Mouse (Mus musculus) thymus, adult 2 months (tissue): ENCODE data around the gene Fhdc1. TPM values are rescaled to one million over a fixed set of nuclear protein-coding genes. Genes with fewer than 3 reads are reported as not detected.

Experiments
- DNase-seq: peaks from one replicate; pipeline ENCODE4 v3.0.0; 2021
- H3K27ac ChIP-seq: fragments of 200-500 bp; 2 replicates; pipeline ENCODE4 v1.5.1; 2012; ENCODE audit warnings: low read length, control low read depth; ENCODE audit not compliant: control insufficient read depth, insufficient read depth
- H3K27me3 ChIP-seq: fragments of 200-500 bp; 2 replicates; pipeline ENCODE4 v1.6.1; 2012; ENCODE audit warnings: mild to moderate bottlenecking, low read length, moderate library complexity, mixed read lengths; ENCODE audit not compliant: control insufficient read depth, insufficient read depth
- H3K36me3 ChIP-seq: fragments of 200-500 bp; 2 replicates; pipeline ENCODE4 v1.6.1; 2012; ENCODE audit warnings: mild to moderate bottlenecking, low read length, moderate library complexity; ENCODE audit not compliant: control insufficient read depth, insufficient read depth
- H3K4me1 ChIP-seq: fragments of 200-500 bp; replicated peaks from 2 replicates; pipeline ENCODE4 v1.6.1; 2012; ENCODE audit warnings: low read length; ENCODE audit not compliant: control insufficient read depth, insufficient read depth
- H3K4me3 ChIP-seq: fragments of 200-500 bp; 2 replicates; pipeline ENCODE4 v1.5.1; 2012; ENCODE audit warnings: mild to moderate bottlenecking, low read length, control low read depth, moderate library complexity; ENCODE audit not compliant: control insufficient read depth, insufficient read depth
- CTCF ChIP-seq: fragments of 200-500 bp; IDR thresholded peaks from 2 replicates; pipeline ENCODE4 v1.5.1; 2012; ENCODE audit warnings: mild to moderate bottlenecking, control low read depth, low read length, moderate library complexity, borderline replicate concordance; ENCODE audit not compliant: control insufficient read depth, poor library complexity, insufficient read depth; ENCODE audit errors: extremely low read depth
- POLR2A ChIP-seq: fragments of 200-500 bp; IDR thresholded peaks from 2 replicates; pipeline ENCODE4 v1.6.1; 2012; ENCODE audit warnings: mild to moderate bottlenecking, low read length, control low read depth, moderate library complexity; ENCODE audit not compliant: control insufficient read depth, poor library complexity, insufficient read depth; ENCODE audit errors: extremely low read depth
- WGBS: fragments of 180-500 bp; shearing (Covaris S2); methylation state at CpG from one replicate; pipeline ENCODE4 v1.1.7; 2018; 5-methylcytosine and 5-hydroxymethylcytosine counted together
- polyA plus RNA-seq: library from polyadenylated mRNA; depleted of rRNA; stranded (reverse); fragments of >200 nt; gene quantifications from 2 replicates; pipeline ENCODE4 v1.2.3, GENCODE M21; 2012

The Fhdc1 gene
- polyA plus RNA-seq, 1 experiment, result 0.49 TPM

- TF ChIP-seq POLR2A (no peak), CTCF (no peak)
- H3K36me3 ChIP-seq, result no peaks in the 10 kb centered on the region
- WGBS, result 62% methylated on average over 7 of the region's 7 CpGs
- no peak overlapping the region for H3K27ac ChIP-seq
- no peak for DNase-seq
- no peak overlapping the region for H3K4me3 ChIP-seq
- peaks cover 15% of the 10 kb centered on the region; the same call in 1 of the 2 replicates for H3K27me3 ChIP-seq
- peaks cover 2% of the 10 kb centered on the region; the same call in 1 of the 2 replicates for H3K4me1 ChIP-seq
These were observed 2.0 kb downstream of the Fhdc1 start for GRCm38 (mm10) chr3:84478195-84478594.

GRCm38 (mm10) chr3:84477498-84477897, 2.7 kb downstream of the Fhdc1 start:
- H3K27me3 ChIP-seq, result peaks cover 15% of the 10 kb centered on the region; the same call in 1 of the 2 replicates
- peaks cover 2% of the 10 kb centered on the region; the same call in 1 of the 2 replicates for H3K4me1 ChIP-seq
- TF ChIP-seq CTCF (no peak), POLR2A (no peak)
- WGBS, result 89% methylated on average over 1 of the region's 1 CpGs
- no peak for DNase-seq
- no peak overlapping the region for H3K4me3 ChIP-seq
- no peaks in the 10 kb centered on the region for H3K36me3 ChIP-seq
- H3K27ac ChIP-seq, result no peak overlapping the region

GRCm38 (mm10) chr3:84474981-84475775, 5.1 kb downstream of the Fhdc1 start:
- no peaks in the 10 kb centered on the region for H3K36me3 ChIP-seq
- DNase-seq, result no peak
- H3K27me3 ChIP-seq, result peaks cover 6% of the 10 kb centered on the region; the same call in 1 of the 2 replicates
- TF ChIP-seq POLR2A (no peak), CTCF (no peak)
- no peak overlapping the region for H3K4me3 ChIP-seq
- no peak overlapping the region for H3K27ac ChIP-seq
- no peaks in the 10 kb centered on the region for H3K4me1 ChIP-seq
- 94% methylated on average over 12 of the region's 12 CpGs for WGBS

GRCm38 (mm10) chr3:84474398-84474797, 5.8 kb downstream of the Fhdc1 start:
- 88% methylated on average over 6 of the region's 6 CpGs for WGBS
- peaks cover 2% of the 10 kb centered on the region; the same call in 1 of the 2 replicates for H3K27me3 ChIP-seq
- TF ChIP-seq CTCF (no peak), POLR2A (no peak)

GRCm38 (mm10) chr3:84472955-84473354, 7.3 kb downstream of the Fhdc1 start:
- no peak for DNase-seq
- no peak for TF ChIP-seq POLR2A
- Histone ChIP-seq H3K27ac (no peak overlapping the region), H3K27me3 (no peaks in the 10 kb centered on the region), H3K36me3 (no peaks in the 10 kb centered on the region), H3K4me1 (no peaks in the 10 kb centered on the region), H3K4me3 (no peak overlapping the region)
- WGBS, result 92% methylated on average over 5 of the region's 5 CpGs

More at GRCm38 (mm10) chr3:84474398-84474797, 5.8 kb downstream of the Fhdc1 start:
- Histone ChIP-seq H3K4me3 (no peak overlapping the region), H3K4me1 (no peaks in the 10 kb centered on the region), H3K27ac (no peak overlapping the region), H3K36me3 (no peaks in the 10 kb centered on the region)
- DNase-seq, result no peak

- 88% methylated on average over 3 of the region's 3 CpGs for WGBS
- no peak for DNase-seq
- H3K27me3 ChIP-seq, result no peaks in the 10 kb centered on the region
These were observed 7.7 kb downstream of the Fhdc1 start for GRCm38 (mm10) chr3:84472527-84472926.

More at GRCm38 (mm10) chr3:84472527-84472926, 7.7 kb downstream of the Fhdc1 start:
- Histone ChIP-seq H3K4me1 (no peaks in the 10 kb centered on the region), H3K4me3 (no peak overlapping the region), H3K36me3 (no peaks in the 10 kb centered on the region), H3K27ac (no peak overlapping the region)
- no peak for TF ChIP-seq CTCF
- TF ChIP-seq POLR2A, result no peak
